Comparison of ENCODE assay signal across 9 mouse cellular contexts in genomic region chrX:147608660-147609059, GRCm38 (mm10). TPM values are rescaled to one million over a fixed set of nuclear protein-coding genes. Genes with fewer than 3 reads are reported as not detected.
DNase-seq lines count a peak whose midpoint lies in the region; ATAC-seq lines count a peak whose summit lies in the region.
"Had no signal": no experiment of that assay in that cellular context is flagged by ENCODE, and none has a peak within 500 bp of the region (broad histone marks: within the 10 kb centered on the region; RNA-seq: fewer than 3 reads in every experiment).

No protein-coding gene starts in this region.

- no peak overlapping the region for H3K4me2 ChIP-seq in forebrain, embryonic 15.5 days (replicated peaks)
- H3K4me2 ChIP-seq in neural tube, embryonic 15.5 days = no peak overlapping the region
- H3K4me2 ChIP-seq: liver, embryonic 15.5 days had no signal

- H3K36me3 ChIP-seq in forebrain, embryonic 15.5 days = no peaks in the 10 kb centered on the region
- no peaks in the 10 kb centered on the region for H3K36me3 ChIP-seq in limb, embryonic 10.5 days
- no peaks in the 10 kb centered on the region for H3K36me3 ChIP-seq in neural tube, embryonic 15.5 days
- H3K36me3 ChIP-seq: liver, embryonic 15.5 days had no signal

- ATAC-seq in forebrain, embryonic 15.5 days (replicated peaks) = peak; percentile 87
- peak; percentile 50; the same call in 1 of the 2 replicates for ATAC-seq in neural tube, embryonic 15.5 days (ENCODE audit: low FRiP score)
- ATAC-seq in erythroblast, adult 5-6 weeks (replicated peaks; ENCODE audit: low FRiP score, poor library complexity, severe bottlenecking) = no peak

- DNase-seq in thymus, postnatal 4 days = peak; percentile 6
- DNase-seq in thymus, adult 18-20 months = no peak
- DNase-seq in cerebellum, adult 11-12 months = peak; percentile 4
- DNase-seq in kidney, adult 9 months = peak; percentile 28
- peak; percentile 35 for DNase-seq in limb, embryonic 10.5 days (ENCODE audit: low spot score)

- no peak overlapping the region for H3K9ac ChIP-seq in forebrain, embryonic 15.5 days (replicated peaks)
- H3K9ac ChIP-seq in neural tube, embryonic 15.5 days (replicated peaks) = no peak overlapping the region
- H3K9ac ChIP-seq: liver, embryonic 15.5 days had no signal

- no peaks in the 10 kb centered on the region for H3K27me3 ChIP-seq in forebrain, embryonic 15.5 days
- H3K27me3 ChIP-seq in limb, embryonic 10.5 days (ENCODE audit: low read depth, poor library complexity, severe bottlenecking) = no peaks in the 10 kb centered on the region
- H3K27me3 ChIP-seq in neural tube, embryonic 15.5 days (replicated peaks) = no peaks in the 10 kb centered on the region
- H3K27me3 ChIP-seq: liver, embryonic 15.5 days had no signal

- H3K4me1 ChIP-seq in forebrain, embryonic 15.5 days = no peaks in the 10 kb centered on the region
- no peaks in the 10 kb centered on the region for H3K4me1 ChIP-seq in limb, embryonic 10.5 days
- H3K4me1 ChIP-seq in neural tube, embryonic 15.5 days = no peaks in the 10 kb centered on the region
- H3K4me1 ChIP-seq: liver, embryonic 15.5 days had no signal

- H3K9me3 ChIP-seq in forebrain, embryonic 15.5 days = no peaks in the 10 kb centered on the region
- no peaks in the 10 kb centered on the region for H3K9me3 ChIP-seq in limb, embryonic 10.5 days (replicated peaks)
- no peaks in the 10 kb centered on the region for H3K9me3 ChIP-seq in neural tube, embryonic 15.5 days (replicated peaks)
- H3K9me3 ChIP-seq: liver, embryonic 15.5 days had no signal

- H3K27ac ChIP-seq in forebrain, embryonic 15.5 days (replicated peaks) = no peak overlapping the region
- no peak overlapping the region for H3K27ac ChIP-seq in limb, embryonic 10.5 days
- H3K27ac ChIP-seq in neural tube, embryonic 15.5 days (replicated peaks) = no peak overlapping the region
- H3K27ac ChIP-seq: liver, embryonic 15.5 days had no signal

- H3K4me3 ChIP-seq in forebrain, embryonic 15.5 days = no peak overlapping the region
- no peak overlapping the region for H3K4me3 ChIP-seq in limb, embryonic 10.5 days
- H3K4me3 ChIP-seq in neural tube, embryonic 15.5 days (replicated peaks) = no peak overlapping the region
- H3K4me3 ChIP-seq: liver, embryonic 15.5 days had no signal

- 19% methylated on average over 3 of the region's 3 CpGs for WGBS in forebrain, embryonic 15.5 days
- WGBS in limb, embryonic 10.5 days = 24% methylated on average over 3 of the region's 3 CpGs
- WGBS in neural tube, embryonic 15.5 days = 20% methylated on average over 3 of the region's 3 CpGs

RNA-seq across cellular contexts. Expression of gene Lrch2, which starts 54.8 kb away (rescaled TPM):
- 15.9 and 18.0 TPM in 2 replicates for polyA plus RNA-seq in forebrain, embryonic 15.5 days (2015; fragmentation: Nextera tagmentation; extraction: Ambion mirVana)
- polyA plus RNA-seq in limb, embryonic 10.5 days (2016; fragmentation: Nextera tagmentation; extraction: Ambion mirVana) = 4.8 and 5.5 TPM in 2 replicates
- polyA plus RNA-seq in neural tube, embryonic 15.5 days (2015; fragmentation: Nextera tagmentation; extraction: Ambion mirVana) = 7.2 and 8.8 TPM in 2 replicates
- not detected in 2 replicates for total RNA-seq in erythroblast, adult 5-6 weeks (2015; ENCODE audit: low replicate concordance)
- total RNA-seq in erythroblast, adult 5-6 weeks (2017; ENCODE audit: low replicate concordance) = not detected in 2 replicates

Comparison
In these comparisons a context has a peak if more than half of its experiments do, and no peak if none do; other contexts are left out.
1. DNase-seq: peak in thymus, postnatal 4 days (single experiment), cerebellum, adult 11-12 months (single experiment), kidney, adult 9 months (single experiment) and limb, embryonic 10.5 days (single experiment); none in thymus, adult 18-20 months (0 of 2).